Mouse (Mus musculus) heart, embryonic 11.5 days (tissue): ENCODE results near the gene Atxn1. TPM values are rescaled to one million over a fixed set of nuclear protein-coding genes. Genes with fewer than 3 reads are reported as not detected.

Experiments
- ATAC-seq: fragments of 200-750 bp; cut with Nextera tagmentation; replicated peaks from 2 replicates; pipeline ENCODE4 v1.8.0; 2017; ENCODE audit warnings: moderate library complexity; ENCODE audit not compliant: insufficient number of reproducible peaks, low FRiP score, low TSS enrichment
- H3K27ac ChIP-seq: fragments of 300-500 bp; sonication (generic); 2 replicates; pipeline ENCODE4 v1.5.1; 2014; ENCODE audit warnings: mild to moderate bottlenecking, low read depth, low read length
- H3K27me3 ChIP-seq: fragments of 300-500 bp; sonication (generic); 2 replicates; pipeline ENCODE4 v1.6.1; 2014; ENCODE audit warnings: mild to moderate bottlenecking, low read length, mixed read lengths; ENCODE audit not compliant: control insufficient read depth, insufficient read depth
- H3K36me3 ChIP-seq: fragments of 300-500 bp; sonication (generic); 2 replicates; pipeline ENCODE4 v1.6.1; 2014; ENCODE audit warnings: mild to moderate bottlenecking, low read length, moderate library complexity, mixed read lengths; ENCODE audit not compliant: control insufficient read depth, insufficient read depth
- H3K4me1 ChIP-seq: fragments of 300-500 bp; sonication (generic); 2 replicates; pipeline ENCODE4 v1.6.1; 2014; ENCODE audit warnings: low read length; ENCODE audit not compliant: control insufficient read depth, insufficient read depth
- H3K4me2 ChIP-seq: fragments of 300-500 bp; sonication (generic); 2 replicates; pipeline ENCODE4 v1.6.1; 2014; ENCODE audit warnings: mild to moderate bottlenecking, moderate library complexity
- H3K4me3 ChIP-seq: fragments of 300-500 bp; sonication (generic); 2 replicates; pipeline ENCODE4 v1.5.1; 2014; ENCODE audit warnings: low read depth, low read length
- H3K9ac ChIP-seq: fragments of 300-500 bp; sonication (generic); 2 replicates; pipeline ENCODE4 v1.6.1; 2014; ENCODE audit warnings: mild to moderate bottlenecking, low read depth, low read length, moderate library complexity
- H3K9me3 ChIP-seq: fragments of 300-500 bp; sonication (generic); replicated peaks from 2 replicates; pipeline ENCODE4 v1.6.1; 2016; ENCODE audit warnings: low read length; ENCODE audit not compliant: control insufficient read depth
- WGBS: fragments of 180-500 bp; shearing (Covaris S2); extraction: QIAGEN DNeasy Blood & Tissue Kit; methylation state at CpG from one replicate; pipeline ENCODE4 v1.1.7; 2014; ENCODE audit not compliant: insufficient replicate concordance; 5-methylcytosine and 5-hydroxymethylcytosine counted together
- polyA plus RNA-seq: library from polyadenylated mRNA; unstranded; fragments of >200 nt; fragmentation: Nextera tagmentation; extraction: Ambion mirVana; gene quantifications from 2 replicates; pipeline ENCODE4 v1.2.1, GENCODE M21; 2014

The Atxn1 gene
- polyA plus RNA-seq, 1 experiment from 2014 or later, result 6.4 TPM

GRCm38 (mm10) chr13:45659813-45660212 lies 305.0 kb downstream of the Atxn1 start:
- Histone ChIP-seq H3K4me3 (no peak overlapping the region), H3K36me3 (no peaks in the 10 kb centered on the region), H3K4me1 (no peaks in the 10 kb centered on the region), H3K27me3 (no peaks in the 10 kb centered on the region), H3K27ac (no peak overlapping the region), H3K9me3 (no peaks in the 10 kb centered on the region), H3K4me2 (no peak overlapping the region), H3K9ac (no peak overlapping the region)
- ATAC-seq, result no peak
- WGBS, result 72% methylated on average over 4 of the region's 4 CpGs

DNA sequence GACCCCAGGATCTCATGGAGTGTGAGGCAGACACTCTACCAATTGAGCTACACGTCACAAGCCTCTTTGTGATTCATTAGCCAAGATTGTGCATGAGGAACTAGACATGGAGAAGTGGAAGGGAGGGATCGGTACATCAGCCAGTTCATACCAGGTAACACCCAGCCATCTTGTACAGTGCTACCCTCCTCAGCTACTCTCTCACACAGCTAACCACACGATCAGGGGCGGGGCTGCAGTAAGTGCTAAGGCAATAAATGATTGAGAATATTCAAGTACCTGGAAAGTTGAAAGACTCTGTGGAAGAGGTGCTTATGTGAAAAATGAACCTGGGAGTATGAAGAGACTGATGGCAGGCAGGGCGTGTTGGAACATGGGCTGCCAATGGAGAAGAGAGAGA lies 306.5 kb downstream of the Atxn1 start:
- no peak overlapping the region for H3K4me3 ChIP-seq
- no peak overlapping the region for H3K27ac ChIP-seq
- WGBS, result 89% methylated on average over 5 of the region's 5 CpGs
- no peaks in the 10 kb centered on the region for H3K27me3 ChIP-seq
- H3K4me1 ChIP-seq, result no peaks in the 10 kb centered on the region
- no peak for ATAC-seq
- H3K36me3 ChIP-seq, result no peaks in the 10 kb centered on the region
- H3K9me3 ChIP-seq, result no peaks in the 10 kb centered on the region
- no peak overlapping the region for H3K9ac ChIP-seq
- H3K4me2 ChIP-seq, result no peak overlapping the region

DNA sequence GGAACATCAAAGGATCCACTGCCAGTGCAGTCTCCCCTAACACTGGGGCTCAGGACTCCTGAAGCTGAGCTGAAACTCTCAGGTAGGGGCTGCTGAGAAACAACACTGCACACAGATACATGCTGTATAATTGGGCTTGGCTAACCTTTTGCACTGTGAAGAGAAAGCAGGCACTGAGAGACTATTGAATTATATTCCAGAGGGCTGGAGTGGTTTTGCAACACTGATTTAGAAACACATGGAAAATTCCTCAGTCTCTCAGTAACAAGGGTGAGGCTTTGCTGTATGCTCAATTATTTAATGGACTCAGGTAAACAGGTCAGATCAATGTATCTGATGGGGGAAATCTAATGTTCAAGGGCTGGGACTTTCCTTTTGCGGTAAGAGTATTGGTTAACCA lies 307.6 kb downstream of the Atxn1 start:
- Histone ChIP-seq H3K4me1 (no peaks in the 10 kb centered on the region), H3K36me3 (no peaks in the 10 kb centered on the region), H3K27ac (no peak overlapping the region), H3K27me3 (no peaks in the 10 kb centered on the region), H3K9me3 (no peaks in the 10 kb centered on the region), H3K4me3 (no peak overlapping the region), H3K9ac (no peak overlapping the region), H3K4me2 (no peak overlapping the region)
- ATAC-seq, result no peak
- 100% methylated on average over 1 of the region's 1 CpGs for WGBS

DNA sequence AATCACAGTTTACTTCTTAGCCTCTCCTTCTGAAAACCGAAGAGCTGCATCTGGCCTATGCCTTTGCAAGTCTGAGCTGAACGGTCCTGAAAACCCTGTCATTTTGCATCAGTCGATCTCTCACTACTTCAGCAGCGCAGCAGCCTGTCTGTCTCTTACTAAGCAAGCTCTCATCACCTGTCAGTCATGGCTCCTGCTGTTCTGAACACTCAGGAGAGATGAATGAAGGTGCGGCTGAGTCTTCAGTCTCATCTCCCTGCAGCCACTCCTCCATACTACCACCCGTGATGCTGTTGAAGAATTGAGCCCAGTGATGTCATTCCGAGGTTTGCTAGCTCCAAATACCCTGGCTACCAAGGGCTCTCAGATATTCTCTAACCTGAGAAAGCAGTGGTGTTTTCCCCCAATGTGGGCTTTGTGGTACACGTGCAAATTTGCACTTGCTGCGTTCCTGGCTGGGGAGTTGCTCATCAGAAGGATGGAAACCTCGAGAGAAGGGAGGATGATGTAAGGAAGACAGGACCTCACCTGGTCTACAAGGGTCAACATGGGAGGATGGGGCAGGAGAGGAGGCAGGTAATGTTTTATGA lies 313.1 kb downstream of the Atxn1 start:
- Histone ChIP-seq H3K27ac (no peak overlapping the region), H3K9me3 (no peaks in the 10 kb centered on the region), H3K9ac (no peak overlapping the region), H3K4me1 (no peaks in the 10 kb centered on the region), H3K36me3 (no peaks in the 10 kb centered on the region; the same call in 1 of the 2 replicates), H3K4me2 (no peak overlapping the region), H3K4me3 (no peak overlapping the region), H3K27me3 (no peaks in the 10 kb centered on the region)
- ATAC-seq, result no peak
- WGBS, result 58% methylated on average over 10 of the region's 10 CpGs

DNA sequence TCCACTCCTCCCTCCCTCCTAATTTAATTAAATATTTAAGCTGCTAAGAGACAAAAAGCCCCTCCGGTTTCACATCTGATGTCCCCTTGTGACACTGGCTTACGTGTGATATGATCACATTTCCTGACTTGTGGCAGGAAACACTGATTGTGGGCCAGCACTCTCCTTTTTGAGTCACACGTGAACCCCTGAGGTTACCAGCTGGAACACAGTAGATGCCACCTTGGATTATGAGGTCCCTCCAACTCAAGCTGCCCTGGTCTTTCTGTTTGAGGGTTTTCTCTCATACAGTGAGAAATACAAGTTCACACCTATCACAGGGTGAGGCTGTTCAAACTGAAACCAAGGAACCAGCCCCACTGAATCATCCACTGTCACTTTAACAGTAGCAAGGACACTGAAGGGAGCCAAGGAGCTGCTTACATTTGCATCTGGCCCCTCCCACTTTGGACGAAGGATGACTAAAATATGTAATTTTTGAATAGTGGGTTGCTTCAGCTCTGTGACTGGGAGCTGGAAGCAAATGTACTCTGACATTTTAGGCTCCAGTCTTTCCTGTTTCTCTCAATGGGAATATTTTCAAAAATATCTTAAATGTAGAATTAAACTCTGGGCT lies 315.5 kb downstream of the Atxn1 start:
- 62% methylated on average over 4 of the region's 4 CpGs for WGBS
- Histone ChIP-seq H3K36me3 (no peaks in the 10 kb centered on the region; the same call in 1 of the 2 replicates), H3K4me2 (no peak overlapping the region), H3K4me3 (no peak overlapping the region), H3K27ac (no peak overlapping the region), H3K9ac (no peak overlapping the region), H3K9me3 (no peaks in the 10 kb centered on the region), H3K27me3 (no peaks in the 10 kb centered on the region), H3K4me1 (peaks cover 11% of the 10 kb centered on the region)
- no peak for ATAC-seq

DNA sequence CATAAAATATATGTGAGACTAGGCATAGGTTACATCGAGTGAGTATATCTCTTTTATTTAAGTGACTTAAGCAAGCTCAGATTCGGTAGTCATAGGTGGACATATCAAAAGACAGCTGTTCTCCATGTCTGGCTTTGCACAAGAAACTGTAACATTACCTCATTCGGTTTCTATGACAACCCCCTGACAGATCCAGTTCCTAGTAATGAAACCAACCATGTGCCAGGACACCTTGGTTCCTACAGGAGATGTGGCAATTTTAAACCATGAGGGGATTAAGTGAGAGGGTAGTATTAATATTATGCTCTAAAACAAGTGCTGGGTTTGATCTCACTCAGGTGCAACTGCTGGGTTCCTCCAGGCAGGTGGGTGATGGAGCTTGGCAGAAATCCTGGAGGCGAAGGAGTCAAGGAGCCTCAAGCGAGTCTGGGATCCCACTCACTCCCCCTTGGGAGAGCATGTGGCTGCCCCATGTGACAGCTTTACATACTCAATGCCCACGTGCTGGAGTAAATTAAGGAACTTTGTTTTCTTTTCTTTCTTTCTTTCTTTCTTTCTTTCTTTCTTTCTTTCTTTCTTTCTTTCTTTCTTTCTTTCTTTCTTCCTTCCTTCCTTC lies 320.9 kb downstream of the Atxn1 start:
- no peaks in the 10 kb centered on the region; the same call in 1 of the 2 replicates for H3K36me3 ChIP-seq
- no peak overlapping the region for H3K4me3 ChIP-seq
- peaks cover 36% of the 10 kb centered on the region for H3K4me1 ChIP-seq
- no peak for ATAC-seq
- 67% methylated on average over 6 of the region's 6 CpGs for WGBS
- peak overlapping the region; percentile 81 for H3K27ac ChIP-seq
- no peaks in the 10 kb centered on the region for H3K9me3 ChIP-seq
- no peak overlapping the region for H3K4me2 ChIP-seq
- H3K9ac ChIP-seq, result no peak overlapping the region
- H3K27me3 ChIP-seq, result no peaks in the 10 kb centered on the region

- no peak overlapping the region for H3K4me3 ChIP-seq
- H3K36me3 ChIP-seq, result no peaks in the 10 kb centered on the region; the same call in 1 of the 2 replicates
- peak overlapping the region; percentile 81 for H3K27ac ChIP-seq
- peak overlapping the region; percentile 39; the same call in 1 of the 2 replicates for H3K9ac ChIP-seq
- H3K27me3 ChIP-seq, result no peaks in the 10 kb centered on the region
- H3K4me1 ChIP-seq, result peaks cover 36% of the 10 kb centered on the region
- WGBS, result 39% methylated on average over 7 of the region's 7 CpGs
- H3K9me3 ChIP-seq, result no peaks in the 10 kb centered on the region
- no peak for ATAC-seq
- peak overlapping the region; percentile 48 for H3K4me2 ChIP-seq
Measured at GRCm38 (mm10) chr13:45642913-45643312, 321.9 kb downstream of the Atxn1 start.

DNA sequence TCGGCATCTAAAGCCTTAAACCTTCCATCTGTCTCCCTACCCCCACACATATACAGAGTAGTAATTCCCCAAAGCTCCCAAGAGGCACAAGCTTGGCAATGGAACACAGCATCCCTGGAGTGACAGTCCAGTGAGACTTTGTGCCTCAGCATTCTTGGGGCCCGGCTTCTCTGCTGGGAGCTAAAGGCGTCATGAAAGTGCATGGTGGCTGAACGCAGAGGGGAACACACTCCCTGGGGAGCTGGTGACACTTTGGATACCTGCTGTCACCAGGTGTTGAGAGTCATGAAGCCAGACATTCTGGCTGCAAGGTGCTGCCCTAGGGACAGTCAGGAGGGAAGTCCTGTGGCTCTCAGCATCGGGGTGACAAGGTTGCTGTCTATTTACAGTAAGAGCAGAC lies 324.4 kb downstream of the Atxn1 start:
- Histone ChIP-seq H3K36me3 (no peaks in the 10 kb centered on the region), H3K4me1 (peaks cover 34% of the 10 kb centered on the region), H3K4me2 (no peak overlapping the region), H3K27ac (no peak overlapping the region), H3K4me3 (no peak overlapping the region), H3K9me3 (no peaks in the 10 kb centered on the region), H3K9ac (no peak overlapping the region; the same call in 1 of the 2 replicates), H3K27me3 (no peaks in the 10 kb centered on the region)
- 37% methylated on average over 5 of the region's 5 CpGs for WGBS
- no peak for ATAC-seq
